Mouse (Mus musculus): ENCODE results near the gene Setd7.

The Setd7 gene

GRCm38 (mm10) chr3:51517878-51518762, 42.6 kb downstream of the Setd7 start:
- DNase-seq (ENCODE audit: low spot score in 2 of 2) = no peak

GRCm38 (mm10) chr3:51517467-51517866, 43.2 kb downstream of the Setd7 start:
- DNase-seq (ENCODE audit: low spot score in 2 of 2) = no peak

- no peak for DNase-seq (ENCODE audit: low spot score in 2 of 2)
Observed at GRCm38 (mm10) chr3:51511983-51512382, 48.7 kb downstream of the Setd7 start.

GRCm38 (mm10) chr3:51510903-51511302, 49.8 kb downstream of the Setd7 start:
- DNase-seq (ENCODE audit: low spot score in 2 of 2) = peak; percentile 65 to 81

- DNase-seq (ENCODE audit: low spot score in 2 of 2) = no peak
Observed at GRCm38 (mm10) chr3:51505465-51505864, 55.2 kb downstream of the Setd7 start.

- DNase-seq (ENCODE audit: low spot score in 2 of 2) = no peak
Observed at GRCm38 (mm10) chr3:51504385-51504952, 56.2 kb downstream of the Setd7 start.

GRCm38 (mm10) chr3:51499876-51500275, 60.8 kb downstream of the Setd7 start:
- DNase-seq (ENCODE audit: low spot score in 2 of 2) = no peak

GRCm38 (mm10) chr3:51498659-51499058, 62.0 kb downstream of the Setd7 start:
- no peak for DNase-seq (ENCODE audit: low spot score in 2 of 2)

GRCm38 (mm10) chr3:51497978-51498377, 62.7 kb downstream of the Setd7 start:
- DNase-seq (ENCODE audit: low spot score in 2 of 2) = no peak

- DNase-seq (ENCODE audit: low spot score in 2 of 2) = no peak
Observed at GRCm38 (mm10) chr3:51495646-51496045, 65.0 kb downstream of the Setd7 start.

GRCm38 (mm10) chr3:51494466-51494865, 66.2 kb downstream of the Setd7 start:
- no peak for DNase-seq (ENCODE audit: low spot score in 2 of 2)

- DNase-seq (ENCODE audit: low spot score in 2 of 2) = no peak
Observed at GRCm38 (mm10) chr3:51493272-51493838, 67.3 kb downstream of the Setd7 start.

GRCm38 (mm10) chr3:51490088-51490753, 70.5 kb downstream of the Setd7 start:
- DNase-seq (ENCODE audit: low spot score in 2 of 2) = no peak

GRCm38 (mm10) chr3:51486491-51487195, 74.0 kb downstream of the Setd7 start:
- no peak for DNase-seq (ENCODE audit: low spot score in 2 of 2)

- no peak for DNase-seq (ENCODE audit: low spot score in 2 of 2)
Observed at GRCm38 (mm10) chr3:51485347-51485746, 75.3 kb downstream of the Setd7 start.

- DNase-seq (ENCODE audit: low spot score in 2 of 2) = no peak
Observed at GRCm38 (mm10) chr3:51484370-51484769, 76.3 kb downstream of the Setd7 start.

GRCm38 (mm10) chr3:51483741-51484359, 76.8 kb downstream of the Setd7 start, which contains the start of gene Rab33b:
Gene Rab33b (plus strand): TSS chr3:51483920.
- DNase-seq (ENCODE audit: low spot score in 2 of 2) = peak; percentile 92 to 96

GRCm38 (mm10) chr3:51482781-51483180, 77.9 kb downstream of the Setd7 start:
- DNase-seq (ENCODE audit: low spot score in 2 of 2) = no peak

- DNase-seq (ENCODE audit: low spot score in 2 of 2) = no peak
Observed at GRCm38 (mm10) chr3:51481881-51482280, 78.8 kb downstream of the Setd7 start.

- no peak for DNase-seq (ENCODE audit: low spot score in 2 of 2)
Observed at GRCm38 (mm10) chr3:51481059-51481458, 79.6 kb downstream of the Setd7 start.

GRCm38 (mm10) chr3:51479893-51480292, 80.8 kb downstream of the Setd7 start:
- DNase-seq (ENCODE audit: low spot score in 2 of 2) = no peak

Measured in frontal cortex, postnatal 25 days (tissue).